Mouse (Mus musculus): ENCODE results near the gene P2ry6.

DNA sequence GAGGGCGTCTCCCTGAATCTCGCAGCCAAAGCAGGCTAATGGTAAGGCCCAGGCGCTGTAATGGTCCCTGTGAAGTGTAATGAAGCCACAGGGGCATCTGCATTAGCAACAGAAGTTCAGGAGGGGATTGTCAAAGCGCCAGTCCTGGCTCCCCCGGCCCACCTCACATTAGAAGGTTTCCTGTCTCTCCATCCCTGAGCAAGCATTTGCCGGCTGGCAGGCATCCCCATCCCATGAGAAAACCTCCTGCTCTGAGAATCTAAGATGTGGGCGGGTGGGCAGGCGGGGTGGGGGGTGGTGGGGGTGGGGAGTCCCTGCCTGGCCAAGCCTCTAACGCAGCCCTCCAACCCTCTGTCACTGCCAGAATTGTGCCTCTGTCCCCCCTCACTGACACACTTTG lies 39.6 kb upstream of the P2ry6 start:
- TF ChIP-seq CTCF (IDR thresholded peaks at IDR 0.05; ENCODE audit: extremely low read depth, insufficient read depth, low read length): no peak
- TF ChIP-seq POLR2A (IDR thresholded peaks at IDR 0.05; ENCODE audit: extremely low read depth, insufficient read depth, low read length): no peak
